Mouse (Mus musculus) brain, embryonic 18.5 days (tissue): Measurements from ENCODE around the gene Hhipl2.
"Not testable (repeated sequence)": the region's sequence is repeated elsewhere in the genome, so short reads cannot be mapped to it uniquely, and the experiment has no call there.

Experiments
- DNase-seq: peaks from one replicate; pipeline ENCODE4 v3.0.0-alpha.2; 2012; ENCODE audit warnings: low read depth, low spot score

Gene Hhipl2

DNA sequence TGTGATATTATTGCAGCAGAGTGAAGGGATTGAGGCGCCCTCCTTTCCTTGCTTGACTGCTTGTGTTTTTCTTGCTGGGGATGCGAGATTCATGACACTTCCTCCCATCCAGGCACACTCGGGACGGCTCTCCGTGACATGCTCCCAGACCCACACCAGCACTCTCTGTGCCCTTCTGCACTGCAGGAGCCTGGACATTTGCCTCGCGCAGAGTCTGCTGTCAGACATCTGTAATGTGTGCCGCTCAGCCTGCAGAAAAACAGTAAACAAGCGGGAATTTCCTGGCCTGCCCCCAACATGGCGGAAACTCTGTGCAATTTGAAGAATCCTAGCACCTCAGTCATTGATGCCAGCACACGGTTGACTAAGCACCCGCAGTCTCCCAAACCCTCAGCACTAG is at the start of gene Hhipl2:
Gene Hhipl2 (plus strand): TSS at position 343 of the 400 bp plus-strand sequence.
- DNase-seq, result no peak

DNA sequence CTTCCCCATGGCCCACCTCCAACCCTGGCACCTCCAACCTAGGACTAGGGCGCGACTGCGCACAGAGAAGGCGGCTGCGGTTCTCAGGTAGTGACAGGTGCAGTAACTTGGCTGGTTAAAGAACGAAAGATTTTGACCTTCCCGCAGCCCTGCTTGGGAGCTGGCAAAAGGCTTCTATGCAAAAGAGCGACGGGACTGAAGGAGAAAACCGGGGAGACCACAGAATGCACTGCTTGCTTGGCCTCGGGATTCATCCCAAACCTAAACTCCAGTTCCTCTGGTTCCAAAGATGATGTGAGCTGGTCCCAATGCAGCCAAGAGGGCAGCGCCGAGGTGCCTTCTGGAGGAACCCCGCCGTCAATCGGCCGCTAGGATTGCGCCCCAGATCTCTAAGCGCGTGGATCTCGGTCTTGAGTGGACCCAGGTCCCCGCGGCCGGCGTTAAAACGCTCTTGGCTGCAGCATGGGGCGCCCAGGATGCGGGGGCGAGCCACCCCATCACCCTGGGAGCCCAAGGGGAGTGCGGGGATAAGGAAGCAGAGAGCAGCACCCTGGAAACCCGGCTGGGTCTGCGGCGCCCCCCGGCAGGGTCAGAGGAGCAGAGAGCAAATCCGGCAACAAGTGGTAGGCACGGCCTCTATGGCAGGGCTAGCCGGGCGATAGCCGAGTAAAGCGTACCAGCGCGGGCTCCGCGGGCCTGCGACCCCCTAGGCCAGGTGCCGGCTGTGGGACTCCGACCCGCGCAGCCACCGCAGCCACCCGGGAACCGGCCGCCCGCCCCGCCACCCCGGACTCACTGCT is 49.2 kb upstream of the Hhipl2 start:
- no peak for DNase-seq

DNA sequence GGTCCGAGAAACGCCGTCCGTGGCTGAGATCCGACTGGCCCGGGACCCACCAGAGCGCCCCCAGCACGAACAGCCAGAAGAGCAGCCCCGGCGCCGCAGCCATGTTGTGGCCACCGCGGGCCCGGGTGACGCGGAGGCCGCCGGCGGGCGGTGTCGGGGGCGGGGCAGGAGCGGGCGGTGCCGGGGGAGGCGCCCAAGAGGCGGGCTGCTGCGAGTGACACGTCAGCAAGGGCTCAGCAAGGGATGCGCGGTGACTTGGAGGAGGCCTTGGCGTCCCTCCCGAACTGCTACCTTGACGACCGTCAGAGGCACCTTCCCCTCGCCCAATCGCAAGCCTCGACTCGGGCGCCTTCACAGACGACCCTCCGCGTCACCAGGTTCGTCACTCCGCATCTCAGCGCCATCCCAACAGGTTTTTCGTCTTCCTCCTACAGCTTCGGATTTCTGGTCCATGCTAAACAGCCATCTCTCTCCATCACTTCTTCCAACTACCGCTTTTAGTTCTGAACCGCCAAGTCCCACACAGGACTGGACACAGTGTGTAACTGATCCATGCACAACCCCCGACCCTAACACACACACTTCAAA is 48.5 kb upstream of the Hhipl2 start, which contains the start of gene Mia3:
Gene Mia3 (minus strand): TSS at position 127 of the 588 bp plus-strand sequence.
- peak; percentile 92 for DNase-seq

DNA sequence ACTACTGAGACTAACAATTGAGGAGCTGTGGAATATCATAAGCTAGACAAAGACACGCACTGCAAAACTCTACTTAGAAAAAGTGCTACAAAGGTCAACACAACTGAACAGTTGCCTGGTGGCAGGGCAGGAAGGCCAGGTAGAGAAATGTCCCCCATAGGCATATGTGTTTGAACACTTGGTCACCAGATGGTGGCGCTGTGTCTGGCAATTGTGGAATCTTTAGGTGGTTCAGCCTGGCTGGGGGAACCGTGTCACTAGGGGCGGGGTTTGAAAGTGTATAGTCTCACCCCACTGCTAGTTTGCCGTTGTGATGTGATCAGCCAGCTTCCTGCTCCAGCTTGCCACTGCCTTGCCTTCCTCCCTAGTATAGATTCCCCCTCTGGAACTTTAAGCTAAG is 43.3 kb upstream of the Hhipl2 start:
- no peak for DNase-seq

DNA sequence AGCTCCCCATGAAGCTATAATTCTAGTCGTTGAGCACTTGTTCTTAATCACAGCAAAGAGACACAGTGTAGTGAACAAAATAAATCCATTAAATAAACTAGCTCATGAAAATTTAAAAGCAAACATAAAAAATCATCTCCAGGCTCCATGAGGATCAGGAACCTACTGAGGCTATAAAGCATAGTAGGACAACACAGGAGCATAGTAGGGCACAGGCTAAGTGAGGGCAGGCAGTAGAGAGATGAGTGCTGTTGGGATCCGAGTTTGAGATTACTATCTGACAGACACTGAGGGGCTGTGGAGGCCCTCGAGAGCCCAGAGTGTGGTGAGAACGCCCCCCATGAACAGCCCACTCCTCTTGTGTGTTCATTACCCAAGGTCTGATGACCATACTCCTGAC is 41.0 kb upstream of the Hhipl2 start:
- DNase-seq, result no peak

DNA sequence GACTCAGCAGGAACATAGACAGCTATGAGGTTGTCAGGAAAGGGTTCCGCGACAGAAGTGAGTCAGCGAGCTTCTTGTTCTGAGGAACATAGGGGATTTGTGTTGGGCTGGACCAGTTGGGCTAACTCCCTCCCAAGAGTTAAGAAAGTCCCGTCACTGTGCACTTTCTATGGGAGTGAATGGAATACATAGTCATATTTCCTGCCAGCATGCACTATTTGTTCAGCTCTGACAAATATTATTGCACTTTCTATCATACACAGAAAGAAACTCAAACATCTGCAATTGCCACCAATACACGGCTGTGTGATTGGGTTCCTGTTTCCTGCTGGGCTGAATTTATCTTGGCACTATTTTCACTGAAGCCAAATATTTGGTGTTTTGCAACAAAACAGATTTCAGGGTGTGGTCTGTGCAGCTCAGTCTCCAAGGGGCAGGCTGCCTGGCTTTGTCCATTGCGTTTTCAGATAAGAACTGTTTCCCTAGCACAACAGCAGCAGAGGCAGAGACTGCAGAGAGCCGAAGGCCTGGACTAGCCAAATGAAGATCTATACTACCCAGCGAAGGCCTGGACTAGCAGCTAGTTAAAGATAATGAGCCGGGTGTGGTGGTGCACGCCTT is 39.6 kb upstream of the Hhipl2 start:
- DNase-seq, result no peak

DNA sequence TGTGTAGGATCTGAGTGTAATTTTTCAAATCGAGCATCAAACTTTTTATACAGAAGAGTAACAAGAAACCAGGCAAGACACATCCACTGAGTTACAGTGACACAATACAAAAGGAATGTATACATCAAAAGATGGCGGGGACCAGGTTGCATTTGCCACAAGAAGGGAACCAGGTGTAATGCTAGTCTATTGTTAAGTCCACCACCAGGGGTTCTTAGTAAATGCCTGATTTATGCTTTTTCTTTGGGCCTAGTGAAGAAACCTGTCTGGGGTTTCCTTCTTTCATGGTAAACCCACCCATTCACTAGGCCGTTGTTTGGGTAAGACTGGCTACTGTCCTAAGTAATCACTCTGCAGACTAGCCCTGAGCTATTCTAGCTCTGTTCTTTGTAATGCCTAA is 38.6 kb upstream of the Hhipl2 start:
- not testable (repeated sequence) for DNase-seq

DNA sequence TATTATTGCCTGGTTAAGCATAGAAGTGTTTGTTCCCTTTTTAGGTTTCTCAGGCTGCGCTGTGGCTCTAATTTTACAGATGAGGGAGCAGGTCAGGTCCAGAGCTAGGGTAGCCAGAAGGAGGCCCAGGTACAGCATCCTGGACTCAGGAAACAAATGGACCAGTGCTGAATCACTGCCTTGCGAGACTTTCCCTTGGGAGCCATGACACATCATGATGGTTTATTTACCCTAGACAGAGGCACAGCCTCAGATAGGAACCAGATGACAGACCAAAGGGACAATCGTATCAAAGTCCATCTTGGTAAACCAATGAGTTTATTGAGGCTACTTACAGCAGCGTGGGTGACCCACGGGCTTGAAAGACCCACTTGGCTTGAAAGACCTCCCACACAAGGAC is 36.2 kb upstream of the Hhipl2 start:
- DNase-seq, result no peak

DNA sequence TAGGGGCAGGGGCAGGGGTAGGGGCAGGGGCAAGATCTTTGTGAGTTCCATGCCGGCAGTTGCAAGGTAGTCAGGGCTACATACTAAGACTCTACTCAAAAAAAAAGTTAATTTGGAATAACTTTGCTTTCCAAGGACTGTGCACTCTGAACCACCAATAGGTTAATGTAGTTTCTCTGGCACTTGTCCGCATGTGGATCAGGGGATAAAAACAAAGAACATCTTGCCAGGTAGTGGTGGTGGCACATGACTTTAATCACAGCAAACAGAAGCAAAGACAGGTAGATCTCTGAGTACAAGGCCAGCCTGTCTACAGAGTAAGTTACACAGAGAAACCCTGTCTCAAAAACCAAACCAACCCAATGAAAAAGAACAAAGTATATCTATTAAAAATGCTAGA is 35.4 kb upstream of the Hhipl2 start:
- no peak for DNase-seq

DNA sequence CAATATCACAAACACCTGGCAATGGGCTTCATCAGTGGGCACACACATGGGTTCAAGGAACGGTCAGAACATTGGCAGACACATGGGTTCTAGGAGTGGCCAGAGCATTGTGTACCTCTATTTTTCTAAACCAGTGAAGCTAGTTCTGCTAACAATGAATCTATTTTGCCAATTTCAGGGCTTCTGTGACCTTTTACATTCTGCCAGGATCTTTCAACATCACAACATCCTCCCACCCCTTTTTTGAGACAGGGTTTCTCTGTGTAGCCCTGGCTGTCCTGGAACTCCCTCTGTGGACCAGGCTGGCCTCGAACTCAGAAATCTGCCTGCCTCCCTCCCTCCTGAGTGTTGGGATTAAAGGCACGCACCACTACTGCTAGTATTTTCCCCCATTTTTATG is 30.6 kb upstream of the Hhipl2 start:
- DNase-seq, result not testable (repeated sequence)

DNA sequence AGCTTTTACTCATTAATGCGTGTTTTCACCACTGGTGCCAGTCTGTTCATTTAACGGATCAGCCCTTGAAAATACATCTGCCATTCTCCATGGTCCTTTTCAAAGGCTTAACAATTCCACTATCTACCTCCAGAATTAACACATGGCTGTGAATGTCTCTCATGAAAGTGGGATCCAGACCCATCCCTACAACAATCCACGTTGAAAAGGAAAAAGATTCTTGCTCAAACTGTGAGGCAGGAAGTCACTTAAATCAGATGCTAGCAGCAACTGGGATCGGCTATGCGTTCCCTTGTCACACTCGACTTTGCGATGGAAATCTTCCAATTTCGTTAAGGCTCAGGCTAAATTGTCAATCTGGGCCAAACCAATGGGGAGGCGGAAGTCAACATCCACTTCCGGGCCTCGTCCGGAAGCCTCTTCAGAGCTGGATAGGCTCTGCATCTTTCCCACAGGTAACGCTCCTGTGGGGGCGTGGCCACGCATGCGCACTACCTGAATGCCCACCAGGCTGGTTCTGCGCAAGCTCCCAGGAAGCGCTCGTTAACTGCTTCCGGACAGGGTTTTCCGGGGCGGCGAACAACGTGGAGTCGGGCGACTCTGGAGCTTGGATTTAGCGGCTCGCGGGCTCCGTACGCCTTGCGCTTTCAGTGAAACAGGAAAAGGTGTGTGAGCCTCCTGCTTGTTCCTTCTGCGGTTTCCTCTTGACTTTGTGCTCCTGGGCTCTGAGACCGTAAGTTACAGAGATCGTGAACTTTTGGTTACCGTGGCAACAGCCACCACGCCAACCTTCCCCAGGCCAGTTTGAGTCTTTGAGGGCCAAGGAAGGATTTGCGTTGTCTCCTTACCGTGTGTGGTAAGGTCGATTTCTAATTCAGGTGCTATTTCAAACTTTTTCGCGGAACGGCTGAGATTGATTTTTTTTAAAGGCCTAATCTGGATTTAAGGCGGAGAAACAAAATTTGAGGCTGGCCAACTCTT is 29.3 kb upstream of the Hhipl2 start, which contains the start of gene Taf1a:
Gene Taf1a (plus strand): TSS at position 556 of the 981 bp plus-strand sequence.
- peak; percentile 94 for DNase-seq

DNA sequence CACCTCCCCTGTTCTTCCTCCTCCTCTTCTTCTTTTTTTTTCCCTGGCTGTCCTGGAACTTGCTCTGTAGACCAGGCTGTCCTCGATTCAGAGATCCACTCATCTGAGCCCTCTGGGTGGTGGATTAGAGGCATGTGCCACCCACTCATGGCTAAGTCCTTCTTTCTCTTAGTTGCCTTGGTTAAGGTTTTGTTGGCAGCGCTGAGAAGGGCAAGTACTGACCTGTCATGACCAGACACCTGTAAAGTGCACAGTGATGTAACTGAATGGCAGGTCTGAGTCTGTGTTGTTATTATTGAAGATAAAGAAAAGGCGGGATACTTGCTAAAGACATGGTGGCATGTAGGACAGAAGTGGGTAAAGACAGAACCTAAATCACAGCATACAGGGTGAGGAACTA is 14.6 kb upstream of the Hhipl2 start:
- DNase-seq, result no peak

DNA sequence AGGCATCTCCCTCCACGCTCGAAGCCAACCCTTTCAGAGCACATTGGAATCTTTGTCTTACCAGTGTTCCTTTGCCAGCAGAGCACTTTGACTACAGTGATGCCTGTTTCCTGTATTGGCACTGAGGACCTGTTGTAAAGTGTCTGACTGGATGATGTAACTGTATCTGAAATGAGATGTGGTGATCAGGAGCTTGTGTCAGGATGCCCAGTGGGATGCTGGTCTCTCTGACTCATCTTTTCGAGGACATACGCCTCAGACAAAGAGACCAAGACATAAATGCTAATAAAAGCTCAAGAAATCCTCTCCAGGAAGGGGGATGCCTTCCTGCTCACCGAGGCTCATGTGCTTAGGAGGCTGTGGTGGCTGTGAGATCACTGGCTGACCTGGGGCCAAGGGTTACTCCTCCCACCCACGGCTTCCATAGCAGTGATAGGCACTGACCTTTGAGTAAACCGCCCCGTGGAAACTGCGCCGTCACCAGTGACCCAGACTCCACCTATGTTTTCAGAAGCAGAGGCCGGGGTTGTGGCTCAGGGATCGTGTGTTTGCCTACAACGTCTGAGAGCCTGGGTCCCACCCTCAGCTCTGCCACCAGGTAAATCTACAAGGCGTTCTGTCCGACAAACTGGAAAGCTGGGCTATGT is 3.8 kb upstream of the Hhipl2 start:
- no peak for DNase-seq

DNA sequence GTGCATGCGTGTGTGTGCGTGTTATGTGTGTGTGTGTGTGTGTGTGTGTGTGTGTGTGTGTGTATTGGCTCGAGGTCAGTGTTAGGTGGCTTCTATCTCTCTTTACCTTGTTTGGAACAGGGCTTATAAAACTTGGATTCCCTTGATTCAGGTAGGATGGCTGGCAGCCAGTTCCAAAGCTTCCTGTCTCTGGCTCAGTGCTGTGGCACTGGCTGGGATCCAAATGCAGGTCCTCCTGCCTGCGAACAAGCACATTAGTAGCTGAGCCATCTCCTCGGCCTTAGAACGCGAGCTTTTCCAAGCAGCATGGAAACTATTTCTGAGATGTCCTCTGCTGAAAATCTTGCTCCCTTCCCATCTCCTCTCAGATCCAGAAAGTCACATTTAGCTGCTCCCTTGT is 1.7 kb downstream of the Hhipl2 start:
- no peak for DNase-seq

DNA sequence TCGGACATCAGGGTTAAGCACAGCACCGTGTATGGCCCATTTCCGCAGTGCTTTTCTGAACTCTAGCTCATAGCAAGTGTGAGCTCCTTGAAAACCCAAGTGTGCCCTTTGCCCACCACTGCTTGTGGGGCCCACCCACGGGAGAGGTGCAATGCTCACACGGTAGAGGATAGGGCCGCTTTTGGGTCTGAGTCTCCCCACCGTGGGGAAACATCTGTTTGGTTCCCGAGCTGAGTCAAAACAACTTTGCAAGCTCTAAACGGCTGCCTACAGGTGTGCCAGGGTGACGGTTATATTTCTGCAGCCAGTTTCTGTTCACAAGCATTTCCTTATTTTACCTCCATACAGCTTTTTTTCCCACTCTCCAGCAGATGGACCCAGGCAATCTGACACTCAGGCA is 2.3 kb downstream of the Hhipl2 start:
- DNase-seq, result no peak

DNA sequence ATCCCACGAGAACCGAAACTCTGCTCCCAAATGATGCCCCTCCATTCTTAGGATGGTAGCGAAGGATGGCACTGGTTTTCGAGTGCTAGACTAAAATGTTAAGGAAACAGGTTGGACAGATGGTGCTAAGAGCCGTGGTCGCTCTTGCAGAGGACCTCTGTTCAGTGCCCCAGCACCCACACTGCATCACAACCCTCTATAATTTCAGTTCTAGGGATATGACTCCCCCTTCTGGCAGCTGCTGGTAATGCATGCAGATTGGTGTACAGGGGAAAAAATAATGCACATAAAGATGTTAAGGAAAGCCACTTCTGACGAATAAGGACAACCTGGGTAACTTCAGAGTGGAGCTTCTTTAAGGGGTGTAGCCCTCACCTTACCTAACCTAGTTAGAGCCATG is 6.1 kb downstream of the Hhipl2 start:
- DNase-seq, result no peak

DNA sequence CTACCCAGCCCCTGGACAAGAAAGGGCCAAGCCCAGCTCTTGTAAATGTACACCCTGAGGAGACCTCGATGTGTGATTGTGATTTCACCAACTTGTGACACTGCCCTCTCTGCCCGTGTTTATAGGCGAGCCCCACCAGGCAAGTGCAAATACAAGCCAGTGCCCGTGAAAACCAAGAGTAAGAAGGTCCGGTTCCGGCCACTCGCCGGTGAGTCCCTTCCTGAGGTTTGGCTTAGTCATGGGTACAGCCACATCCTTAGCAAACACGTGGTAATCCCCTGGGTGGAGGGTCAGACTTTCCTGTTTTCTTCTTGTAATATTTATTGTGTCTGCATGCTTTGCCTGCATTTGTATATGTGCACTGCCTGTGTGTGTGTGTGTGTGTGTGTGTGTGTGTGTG is 16.9 kb downstream of the Hhipl2 start:
- DNase-seq, result no peak

DNA sequence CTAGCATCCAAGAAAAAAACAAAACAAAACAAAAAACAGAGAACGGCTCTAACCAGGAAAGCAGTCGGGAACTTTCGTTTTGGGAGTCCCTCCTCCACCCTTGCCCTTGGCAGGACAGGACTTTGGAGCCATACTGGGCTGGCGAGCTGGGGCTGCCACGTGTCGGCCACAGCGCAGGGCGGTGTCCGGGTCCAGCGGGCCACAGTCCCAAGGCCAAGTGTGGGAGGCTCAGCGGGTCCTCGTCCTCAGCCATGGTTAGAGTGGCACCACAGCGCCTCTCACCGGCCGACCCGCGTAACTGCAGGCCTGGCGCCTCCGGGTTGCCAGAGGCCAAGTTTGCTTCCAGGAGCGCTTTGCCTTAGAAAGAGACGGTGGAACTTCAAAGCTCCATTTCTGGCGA is 21.0 kb downstream of the Hhipl2 start:
- no peak for DNase-seq

DNA sequence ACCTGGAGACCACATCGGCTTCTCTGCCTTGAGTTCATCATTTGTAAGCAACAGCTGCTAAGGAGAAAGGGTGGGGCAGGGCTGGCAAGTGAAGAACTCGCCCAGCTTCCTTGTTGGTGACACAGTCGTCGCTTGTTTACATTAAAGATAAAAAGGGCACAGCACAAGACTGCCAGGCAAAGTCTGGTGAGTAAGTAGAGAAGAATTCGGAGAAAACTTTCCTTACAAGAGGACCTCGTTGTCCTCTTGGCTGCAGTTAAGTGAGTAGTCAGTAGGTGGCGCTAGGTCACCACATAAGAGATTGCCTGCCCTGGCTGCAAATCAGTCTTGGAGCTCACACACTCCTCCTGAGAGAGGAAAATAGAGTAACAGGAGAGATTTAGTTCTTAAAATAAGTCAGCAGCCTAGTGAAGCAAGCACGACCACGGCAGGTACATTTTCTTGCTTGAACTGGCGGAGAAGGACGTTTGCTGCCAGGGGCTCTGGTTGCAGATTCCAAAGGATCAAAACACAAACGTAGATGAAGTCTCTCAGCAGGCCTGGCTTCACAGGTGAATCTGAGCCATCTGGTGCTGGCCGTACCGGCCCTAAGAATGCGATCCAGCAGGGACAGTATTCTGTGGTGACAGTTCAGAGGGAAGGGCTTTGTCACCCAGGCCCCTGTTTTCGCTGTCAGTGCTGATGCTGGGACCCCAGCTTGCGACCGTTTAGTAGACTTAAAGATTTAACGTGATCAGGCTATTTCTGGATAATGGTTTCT is 24.2 kb downstream of the Hhipl2 start:
- DNase-seq, result peak; percentile 78

DNA sequence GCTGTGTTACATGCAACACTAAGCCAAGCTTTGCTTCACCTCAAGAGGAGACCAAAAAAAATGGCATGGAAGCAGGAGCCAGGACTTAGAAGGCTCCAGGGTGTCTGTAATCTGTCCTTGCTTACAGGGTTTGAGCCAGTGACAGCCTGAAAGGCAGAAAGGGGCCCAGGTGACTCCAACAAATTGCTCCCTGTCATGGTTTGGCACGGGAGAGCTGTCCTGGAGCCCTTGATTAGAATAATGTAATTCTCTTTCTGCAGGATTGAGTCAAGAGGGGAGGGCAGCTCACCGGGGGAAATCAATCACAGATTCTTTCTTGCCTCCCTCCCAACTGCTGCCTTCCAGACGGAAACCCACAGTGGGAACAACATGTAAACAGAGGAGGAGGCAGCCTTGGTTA is 35.1 kb downstream of the Hhipl2 start:
- DNase-seq, result no peak
